Mouse (Mus musculus) hindbrain, embryonic 11.5 days (tissue): ENCODE data around the gene Cxcl17. TPM values are rescaled to one million over a fixed set of nuclear protein-coding genes. Genes with fewer than 3 reads are reported as not detected.

Experiments used
- ATAC-seq: fragments of 200-750 bp; cut with Nextera tagmentation; 2 replicates; pipeline ENCODE4 v1.8.0; 2017; ENCODE audit warnings: mild to moderate bottlenecking, moderate TSS enrichment, moderate library complexity; ENCODE audit not compliant: low FRiP score
- DNase-seq: peaks from one replicate; pipeline ENCODE4 v3.0.0-alpha.2; 2015; ENCODE audit warnings: low spot score
- H3K27ac ChIP-seq: fragments of 300-500 bp; sonication (generic); 2 replicates; pipeline ENCODE4 v1.5.1; 2014; ENCODE audit warnings: mild to moderate bottlenecking, low read depth, low read length
- H3K27me3 ChIP-seq: fragments of 300-500 bp; sonication (generic); 2 replicates; pipeline ENCODE4 v1.6.1; 2014; ENCODE audit warnings: mild to moderate bottlenecking, low read length, moderate library complexity, mixed read lengths; ENCODE audit not compliant: control insufficient read depth, insufficient read depth
- H3K36me3 ChIP-seq: fragments of 300-500 bp; sonication (generic); 2 replicates; pipeline ENCODE4 v1.6.1; 2014; ENCODE audit warnings: mild to moderate bottlenecking, low read length, moderate library complexity, mixed read lengths; ENCODE audit not compliant: control insufficient read depth, insufficient read depth
- H3K4me1 ChIP-seq: fragments of 300-500 bp; sonication (generic); replicated peaks from 2 replicates; pipeline ENCODE4 v1.6.1; 2014; ENCODE audit warnings: low read length, mixed read lengths; ENCODE audit not compliant: control insufficient read depth, insufficient read depth
- H3K4me2 ChIP-seq: fragments of 300-500 bp; sonication (generic); replicated peaks from 2 replicates; pipeline ENCODE4 v1.6.1; 2014; ENCODE audit warnings: mild to moderate bottlenecking, low read depth, low read length
- H3K4me3 ChIP-seq: fragments of 300-500 bp; sonication (generic); 2 replicates; pipeline ENCODE4 v1.5.1; 2014; ENCODE audit warnings: low read depth, low read length
- H3K9ac ChIP-seq: fragments of 300-500 bp; sonication (generic); 2 replicates; pipeline ENCODE4 v1.6.1; 2014; ENCODE audit warnings: low read depth, low read length
- H3K9me3 ChIP-seq: fragments of 300-500 bp; sonication (generic); 2 replicates; pipeline ENCODE4 v1.6.1; 2016; ENCODE audit warnings: low read length; ENCODE audit not compliant: control insufficient read depth
- WGBS: fragments of 180-500 bp; shearing (Covaris S2); extraction: QIAGEN DNeasy Blood & Tissue Kit; methylation state at CpG from one replicate; pipeline ENCODE4 v1.1.7; 2014; 5-methylcytosine and 5-hydroxymethylcytosine counted together
- polyA plus RNA-seq: library from polyadenylated mRNA; unstranded; fragments of >200 nt; fragmentation: Nextera tagmentation; extraction: Ambion mirVana; gene quantifications from 2 replicates; pipeline ENCODE4 v1.2.1, GENCODE M21; 2014

The Cxcl17 gene
- polyA plus RNA-seq, 1 experiment from 2014 or later = not detected

- H3K4me3 ChIP-seq = no peak overlapping the region
- WGBS = 90% methylated on average over 7 of the region's 7 CpGs
- no peak for DNase-seq
- peaks cover 3% of the 10 kb centered on the region for H3K4me1 ChIP-seq
- H3K4me2 ChIP-seq = no peak overlapping the region
- no peaks in the 10 kb centered on the region for H3K9me3 ChIP-seq
- H3K27me3 ChIP-seq = no peaks in the 10 kb centered on the region
- no peak for ATAC-seq
- H3K36me3 ChIP-seq = no peaks in the 10 kb centered on the region
- no peak overlapping the region for H3K27ac ChIP-seq
- no peak overlapping the region for H3K9ac ChIP-seq
These were observed 23.8 kb downstream of the Cxcl17 start for GRCm38 (mm10) chr7:25388916-25389315.

DNA sequence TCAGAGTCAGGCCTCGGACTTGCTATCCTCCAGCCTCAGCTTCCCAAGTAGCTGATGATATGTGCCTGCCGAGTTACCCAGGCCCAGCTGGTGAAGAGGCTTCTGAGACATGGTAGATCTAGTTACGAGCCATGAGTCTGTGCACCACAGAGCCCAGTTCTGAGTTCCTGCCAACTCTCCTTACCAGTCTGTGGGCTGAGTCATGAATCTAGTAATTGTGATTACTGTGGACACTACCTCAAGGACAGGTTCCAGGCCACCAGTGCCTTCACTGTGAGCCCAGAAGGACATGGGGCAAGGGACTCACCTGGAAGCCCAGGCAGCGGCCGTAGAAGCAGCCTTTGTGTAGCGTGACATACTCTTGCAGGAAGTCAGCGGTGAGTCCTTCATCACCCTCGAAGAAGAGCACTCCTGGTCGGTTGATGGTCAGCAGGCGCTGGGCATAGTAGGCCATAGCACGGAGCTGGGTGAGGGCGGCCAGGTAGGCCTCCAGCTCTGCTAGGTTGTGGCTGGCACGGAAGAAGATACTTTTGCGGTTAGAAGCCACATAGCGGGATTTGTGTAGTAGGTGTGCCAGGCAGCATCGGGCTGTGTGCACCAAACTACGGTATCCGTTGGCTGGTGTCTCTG, 24.8 kb downstream of the Cxcl17 start:
- 93% methylated on average over 18 of the region's 18 CpGs for WGBS
- H3K4me2 ChIP-seq = no peak overlapping the region
- DNase-seq = no peak
- no peak for ATAC-seq
- no peaks in the 10 kb centered on the region for H3K36me3 ChIP-seq
- no peak overlapping the region for H3K9ac ChIP-seq
- no peak overlapping the region for H3K27ac ChIP-seq
- H3K4me1 ChIP-seq = no peaks in the 10 kb centered on the region
- no peaks in the 10 kb centered on the region for H3K9me3 ChIP-seq
- no peak overlapping the region for H3K4me3 ChIP-seq
- H3K27me3 ChIP-seq = no peaks in the 10 kb centered on the region

DNA sequence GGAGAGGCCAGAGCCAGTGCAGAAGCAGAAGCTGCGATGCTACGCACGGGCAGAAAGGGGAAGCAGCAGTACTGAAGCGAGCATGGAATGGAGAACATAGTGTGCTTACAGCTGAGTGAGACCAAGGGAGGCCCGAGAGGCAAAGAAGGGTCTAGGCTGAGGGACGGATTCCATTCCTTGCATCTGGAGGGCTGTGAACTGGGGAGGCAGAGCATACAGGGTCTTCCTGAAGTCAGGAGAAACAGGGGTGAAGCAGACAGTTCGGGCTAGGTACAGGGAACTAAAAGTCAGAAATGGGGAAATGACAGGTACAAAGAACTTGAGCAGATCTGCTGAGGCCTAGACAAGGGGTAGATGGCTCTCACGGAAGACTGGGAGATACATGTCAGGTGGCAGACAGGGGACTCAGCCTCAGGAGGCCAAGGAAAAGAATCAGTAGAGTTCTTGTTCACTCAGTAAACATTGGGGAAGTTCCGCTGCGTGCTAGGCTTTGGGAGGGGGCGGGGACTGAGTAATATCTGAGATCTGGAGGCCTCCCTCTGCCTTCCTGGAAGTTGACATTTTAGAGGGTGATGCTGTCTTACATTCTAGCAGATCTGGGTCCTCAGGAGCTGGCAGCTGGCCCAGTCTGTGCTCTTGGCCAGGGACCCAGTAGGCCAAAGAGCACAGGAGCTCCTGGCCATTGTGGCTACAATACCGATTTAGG, 26.7 kb downstream of the Cxcl17 start:
- no peak for DNase-seq
- no peak overlapping the region for H3K27ac ChIP-seq
- 89% methylated on average over 12 of the region's 12 CpGs for WGBS
- no peak overlapping the region for H3K4me2 ChIP-seq
- H3K27me3 ChIP-seq = no peaks in the 10 kb centered on the region
- H3K9ac ChIP-seq = no peak overlapping the region
- no peak overlapping the region for H3K4me3 ChIP-seq
- no peaks in the 10 kb centered on the region for H3K9me3 ChIP-seq
- ATAC-seq = no peak
- H3K4me1 ChIP-seq = no peaks in the 10 kb centered on the region
- no peaks in the 10 kb centered on the region for H3K36me3 ChIP-seq

DNA sequence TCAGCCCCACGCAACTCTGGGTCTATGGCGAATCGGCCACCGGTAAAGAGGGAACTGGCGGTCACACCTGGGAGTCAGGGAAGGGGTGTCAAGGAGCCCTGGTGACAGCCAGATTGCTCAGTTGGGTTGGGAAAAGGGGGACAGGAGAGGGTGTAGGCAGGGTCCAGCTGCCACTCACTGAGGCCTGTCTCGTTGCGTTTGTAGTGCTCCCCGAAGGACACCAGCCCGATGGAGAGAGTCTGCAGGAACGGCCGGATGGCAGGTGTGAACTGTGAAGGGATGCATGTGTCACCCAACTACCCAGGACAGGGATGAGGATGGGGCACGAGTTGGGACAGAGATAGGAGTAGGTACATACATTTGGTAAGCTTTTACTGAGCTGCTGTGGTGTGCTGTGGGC, 27.4 kb downstream of the Cxcl17 start:
- WGBS = 89% methylated on average over 12 of the region's 12 CpGs
- no peak overlapping the region for H3K9ac ChIP-seq

GRCm38 (mm10) chr7:25384818-25385217, 27.9 kb downstream of the Cxcl17 start:
- Histone ChIP-seq H3K36me3 (no peaks in the 10 kb centered on the region), H3K4me1 (no peaks in the 10 kb centered on the region; the same call in 1 of the 2 replicates), H3K27me3 (peaks cover 2% of the 10 kb centered on the region; the same call in 1 of the 2 replicates), H3K9ac (no peak overlapping the region), H3K4me2 (no peak overlapping the region), H3K27ac (no peak overlapping the region), H3K4me3 (no peak overlapping the region), H3K9me3 (no peaks in the 10 kb centered on the region)
- no peak for ATAC-seq
- DNase-seq = no peak
- WGBS = 86% methylated on average over 9 of the region's 9 CpGs

More for the DNA sequence above, 27.4 kb downstream of the Cxcl17 start:
- Histone ChIP-seq H3K27me3 (peaks cover 2% of the 10 kb centered on the region; the same call in 1 of the 2 replicates), H3K4me1 (no peaks in the 10 kb centered on the region), H3K36me3 (no peaks in the 10 kb centered on the region), H3K4me2 (no peak overlapping the region), H3K27ac (no peak overlapping the region), H3K9me3 (no peaks in the 10 kb centered on the region), H3K4me3 (no peak overlapping the region)
- DNase-seq = no peak
- no peak for ATAC-seq

GRCm38 (mm10) chr7:25384318-25384717, 28.4 kb downstream of the Cxcl17 start:
- peaks cover 2% of the 10 kb centered on the region; the same call in 1 of the 2 replicates for H3K27me3 ChIP-seq
- H3K4me3 ChIP-seq = no peak overlapping the region
- ATAC-seq (no peak), DNase-seq (no peak)
- no peak overlapping the region for H3K27ac ChIP-seq
- no peaks in the 10 kb centered on the region for H3K9me3 ChIP-seq
- no peaks in the 10 kb centered on the region; the same call in 1 of the 2 replicates for H3K4me1 ChIP-seq
- WGBS = 91% methylated on average over 13 of the region's 13 CpGs
- H3K9ac ChIP-seq = no peak overlapping the region
- no peaks in the 10 kb centered on the region for H3K36me3 ChIP-seq
- no peak overlapping the region for H3K4me2 ChIP-seq

GRCm38 (mm10) chr7:25383891-25384290, 28.8 kb downstream of the Cxcl17 start:
- Histone ChIP-seq H3K9ac (no peak overlapping the region), H3K27me3 (peaks cover 2% of the 10 kb centered on the region; the same call in 1 of the 2 replicates), H3K4me1 (no peaks in the 10 kb centered on the region; the same call in 1 of the 2 replicates), H3K4me3 (no peak overlapping the region), H3K36me3 (no peaks in the 10 kb centered on the region), H3K9me3 (no peaks in the 10 kb centered on the region), H3K27ac (no peak overlapping the region), H3K4me2 (no peak overlapping the region)
- 83% methylated on average over 4 of the region's 4 CpGs for WGBS
- no peak for ATAC-seq
- DNase-seq = no peak

- no peak overlapping the region for H3K27ac ChIP-seq
- 85% methylated on average over 7 of the region's 7 CpGs for WGBS
- no peak for ATAC-seq
- H3K4me2 ChIP-seq = no peak overlapping the region
- H3K36me3 ChIP-seq = no peaks in the 10 kb centered on the region
- no peaks in the 10 kb centered on the region; the same call in 1 of the 2 replicates for H3K4me1 ChIP-seq
- no peak for DNase-seq
- peaks cover 2% of the 10 kb centered on the region; the same call in 1 of the 2 replicates for H3K27me3 ChIP-seq
- H3K4me3 ChIP-seq = no peak overlapping the region
- H3K9ac ChIP-seq = no peak overlapping the region
- H3K9me3 ChIP-seq = no peaks in the 10 kb centered on the region
These were observed 29.3 kb downstream of the Cxcl17 start for GRCm38 (mm10) chr7:25383385-25383784.

DNA sequence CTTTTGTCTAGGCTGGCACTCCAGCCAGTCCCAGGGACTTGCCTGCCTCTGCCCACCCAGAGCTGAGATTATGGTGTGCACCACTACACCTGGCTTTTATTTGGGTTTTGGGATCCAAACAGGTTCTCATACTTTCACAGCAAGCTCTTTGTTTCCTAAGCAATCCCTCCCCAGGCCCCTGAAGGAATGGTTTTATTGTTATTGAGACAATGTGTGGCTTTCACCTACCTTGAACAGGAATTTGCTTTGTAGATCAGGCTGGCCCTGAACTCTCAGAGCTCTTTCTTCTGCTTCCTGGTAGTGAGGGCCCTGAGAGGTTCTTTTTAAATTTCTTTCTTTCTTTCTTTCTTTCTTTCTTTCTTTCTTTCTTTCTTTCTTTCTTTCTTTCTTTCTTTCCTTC, 30.1 kb downstream of the Cxcl17 start:
- Histone ChIP-seq H3K27me3 (peaks cover 2% of the 10 kb centered on the region; the same call in 1 of the 2 replicates), H3K4me1 (no peaks in the 10 kb centered on the region; the same call in 1 of the 2 replicates), H3K4me2 (no peak overlapping the region), H3K36me3 (no peaks in the 10 kb centered on the region), H3K4me3 (no peak overlapping the region), H3K9ac (no peak overlapping the region), H3K9me3 (no peaks in the 10 kb centered on the region), H3K27ac (no peak overlapping the region)
- no peak for DNase-seq
- no peak for ATAC-seq
